Mouse (Mus musculus) gastrocnemius, postnatal 25 days (tissue): ENCODE data around the gene Fscn2. TPM values are rescaled to one million over a fixed set of nuclear protein-coding genes. Genes with fewer than 3 reads are reported as not detected.
A peak's percentile ranks its signal among the peaks of the same experiment; 100 is the strongest.

Source experiments
- DNase-seq: peaks from one replicate; pipeline ENCODE4 v3.0.0; 2022
- total RNA-seq, 2 experiments: library from RNA; stranded (reverse); gene quantifications; 1 replicate in 1 of 2; 2 replicates in 1 of 2; pipeline ENCODE4 v1.2.3; 2021

The Fscn2 gene
- total RNA-seq, 2 experiments from 2014 or later: 0.29 to 0.31 TPM

- peak; percentile 72 for DNase-seq
Observed at GRCm38 (mm10) chr11:120357791-120358401, 3.4 kb upstream of the Fscn2 start.

DNA sequence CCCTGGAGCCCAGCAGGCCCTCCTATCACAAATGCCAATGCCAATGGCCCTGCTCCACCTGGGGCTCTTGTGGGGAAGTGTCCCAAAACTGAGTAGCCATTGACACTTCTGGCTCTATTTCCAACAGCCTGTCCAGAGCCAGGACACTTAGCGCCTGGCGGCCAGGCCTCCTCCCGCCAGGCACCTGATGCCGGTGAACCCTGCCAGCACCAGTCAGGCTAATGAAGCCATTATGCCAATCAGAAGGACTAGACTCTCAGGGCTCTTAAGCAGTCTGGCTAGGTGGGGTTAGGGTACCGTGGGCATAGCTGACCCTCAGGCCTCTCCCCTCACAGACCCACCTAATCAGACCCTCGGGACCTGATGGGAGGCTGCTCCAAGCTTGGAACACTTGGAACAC lies 1.9 kb upstream of the Fscn2 start:
- no peak for DNase-seq

DNA sequence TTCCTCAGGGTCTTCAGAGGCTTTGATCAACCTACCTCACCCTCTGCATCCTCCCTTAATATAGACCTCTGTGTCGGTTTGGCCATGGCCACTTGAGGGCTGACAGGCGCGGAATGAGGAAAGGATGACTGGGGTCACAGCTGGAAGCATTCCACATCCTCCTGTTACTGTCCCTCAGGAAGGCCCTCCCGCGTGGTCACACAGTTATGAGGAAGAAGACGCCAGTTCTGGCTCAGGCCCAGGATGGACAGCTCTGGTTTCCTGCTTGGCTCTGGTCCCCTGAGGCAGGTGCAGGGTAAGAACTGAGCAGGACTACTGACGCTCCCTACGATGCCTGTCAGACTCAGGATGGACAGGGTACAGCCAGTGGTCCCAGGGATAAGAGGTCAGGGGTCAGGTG lies 1.3 kb upstream of the Fscn2 start:
- DNase-seq: peak; percentile 63

- no peak for DNase-seq
Observed at GRCm38 (mm10) chr11:120360755-120361154, 579 bp upstream of the Fscn2 start.

GRCm38 (mm10) chr11:120362891-120363290 lies 1.6 kb downstream of the Fscn2 start:
- DNase-seq: peak; percentile 6

GRCm38 (mm10) chr11:120366443-120367027 lies 5.2 kb downstream of the Fscn2 start:
- DNase-seq: no peak

DNA sequence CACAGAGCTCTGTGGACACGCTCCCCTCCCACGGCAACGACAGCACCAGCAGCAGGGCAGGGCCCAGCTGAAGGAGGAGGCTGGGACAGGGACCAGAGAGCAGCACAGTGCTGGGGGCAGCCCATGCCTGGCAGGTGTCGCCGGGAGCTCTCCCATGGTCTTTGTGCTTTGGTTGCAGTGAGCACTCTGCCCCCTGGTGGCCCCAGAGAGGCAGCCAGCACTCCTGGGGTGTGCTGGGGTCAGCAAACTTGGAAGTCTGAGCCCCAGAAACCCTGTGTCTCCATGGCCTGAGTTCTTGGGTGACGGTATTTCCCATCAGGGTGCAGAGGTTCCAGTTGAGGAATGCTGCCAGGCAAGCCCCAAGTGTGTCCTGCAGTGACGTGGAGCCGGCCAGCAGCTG lies 8.3 kb downstream of the Fscn2 start:
- peak; percentile 62 for DNase-seq

DNA sequence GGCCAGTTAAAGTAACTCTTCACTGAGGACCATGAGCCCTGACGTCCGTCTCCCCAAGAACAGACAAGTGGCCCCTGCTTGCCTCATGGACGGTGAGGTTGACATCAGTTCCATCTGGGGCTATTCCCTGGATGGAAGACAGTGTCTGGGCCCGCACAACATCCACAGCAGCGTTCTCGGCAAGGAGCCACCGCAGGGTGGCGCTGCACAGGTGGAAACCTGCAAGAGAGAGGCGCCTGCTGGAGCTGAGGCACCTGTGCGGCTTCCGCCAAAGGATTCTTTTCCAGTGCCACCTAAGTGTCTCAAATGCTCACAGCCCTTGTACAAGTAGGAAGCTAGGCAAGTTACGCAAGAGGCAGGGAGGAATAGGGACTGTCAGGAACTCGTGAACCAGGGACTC lies 11.7 kb downstream of the Fscn2 start:
- no peak for DNase-seq

GRCm38 (mm10) chr11:120373820-120374586 lies 12.7 kb downstream of the Fscn2 start:
- DNase-seq: peak; percentile 68

DNA sequence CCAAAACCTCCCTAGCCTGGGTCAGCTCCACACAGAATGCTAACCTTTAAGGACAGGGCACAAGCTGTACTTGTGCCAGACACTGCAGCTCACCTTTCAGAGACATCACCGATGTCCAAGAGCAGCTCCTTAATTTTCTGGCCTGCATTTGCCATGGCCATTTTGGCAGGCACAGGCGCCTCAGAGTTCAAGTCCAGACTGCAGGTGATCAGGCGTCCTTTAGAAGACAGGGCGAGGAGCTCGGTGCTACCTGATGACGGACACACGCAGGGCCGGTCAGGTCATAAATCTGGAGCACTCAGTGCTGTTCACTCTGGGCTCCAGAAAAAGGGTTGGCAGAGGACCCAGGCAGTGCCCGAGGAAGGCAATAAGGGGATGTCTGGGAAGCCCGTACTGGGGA lies 14.0 kb downstream of the Fscn2 start:
- DNase-seq: peak; percentile 59

GRCm38 (mm10) chr11:120376302-120377160 lies 15.2 kb downstream of the Fscn2 start:
- DNase-seq: no peak

- DNase-seq: no peak
Observed at GRCm38 (mm10) chr11:120377337-120377736, 16.0 kb downstream of the Fscn2 start.

GRCm38 (mm10) chr11:120378031-120378610 lies 16.8 kb downstream of the Fscn2 start:
- DNase-seq: peak; percentile 70

- peak; percentile 92 for DNase-seq
Observed at GRCm38 (mm10) chr11:120378611-120379540, 17.5 kb downstream of the Fscn2 start, which contains the start of gene Faap100. Faap100 (minus strand) TSS chr11:120378764.

- DNase-seq: no peak
Observed at GRCm38 (mm10) chr11:120380271-120380670, 18.9 kb downstream of the Fscn2 start.

GRCm38 (mm10) chr11:120381157-120381556 lies 19.8 kb downstream of the Fscn2 start:
- no peak for DNase-seq

- no peak for DNase-seq
Observed at GRCm38 (mm10) chr11:120382509-120382908, 21.2 kb downstream of the Fscn2 start.

DNA sequence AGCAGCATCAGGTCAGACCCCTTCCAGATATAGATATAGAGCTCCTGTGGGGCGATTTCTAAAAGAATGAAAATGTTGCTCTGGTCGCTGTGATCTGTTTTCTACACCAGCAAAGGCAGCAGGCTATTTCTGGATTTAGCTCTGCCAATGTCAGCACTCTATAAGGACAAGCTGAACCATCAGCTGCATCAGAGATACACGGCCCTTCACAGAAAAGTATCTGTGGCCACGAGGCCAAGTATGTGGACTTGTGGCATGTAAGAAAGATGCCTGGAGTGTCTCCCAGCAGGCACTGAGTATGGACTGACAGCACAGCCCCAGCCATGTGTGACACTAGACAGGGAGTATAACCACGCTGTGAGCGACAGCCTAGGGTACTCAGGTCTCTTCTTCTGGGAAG lies 25.3 kb downstream of the Fscn2 start:
- peak; percentile 70 for DNase-seq

- DNase-seq: no peak
Observed at GRCm38 (mm10) chr11:120387157-120387556, 25.8 kb downstream of the Fscn2 start.

DNA sequence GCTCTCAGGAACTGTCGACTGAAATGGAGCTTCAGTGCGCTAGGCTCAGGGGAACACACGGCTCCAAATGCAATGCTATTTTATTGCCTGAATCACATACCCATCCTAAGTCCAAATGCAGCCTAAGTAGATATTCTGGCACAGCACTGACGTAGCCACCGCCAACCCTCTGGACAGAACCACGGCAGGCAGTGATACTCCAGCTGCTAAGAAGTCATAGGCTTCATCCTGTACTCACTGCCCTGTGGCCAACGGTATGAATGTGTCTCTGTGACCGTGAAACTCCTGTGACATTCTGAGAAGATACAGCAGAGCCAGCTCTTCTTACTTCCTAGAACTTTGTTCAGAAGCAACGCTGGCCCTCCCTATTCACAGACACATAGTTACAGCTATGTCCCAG lies 27.2 kb downstream of the Fscn2 start:
- peak; percentile 60 for DNase-seq

DNA sequence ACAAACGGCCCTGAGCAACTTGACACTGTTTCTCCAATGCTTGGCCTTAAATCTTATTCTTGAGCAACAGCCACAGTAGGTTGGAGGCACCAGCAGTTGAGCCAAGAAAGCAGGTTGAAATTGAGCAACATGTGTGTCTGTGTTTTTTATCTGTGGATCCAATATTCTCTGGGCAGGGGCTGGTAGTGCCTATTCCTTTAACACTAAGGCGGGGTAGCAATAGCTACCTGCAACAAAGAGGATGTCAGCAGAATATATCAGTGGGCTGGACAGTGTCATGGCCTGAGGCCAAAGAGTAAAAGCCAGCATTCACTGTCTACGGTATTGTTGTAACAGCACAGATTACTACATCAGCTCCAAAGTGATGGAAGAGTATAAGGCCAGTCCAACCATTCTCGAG lies 34.3 kb downstream of the Fscn2 start:
- no peak for DNase-seq
